Mouse (Mus musculus): ENCODE measurements around the gene Oas1g. TPM values are rescaled to one million over a fixed set of nuclear protein-coding genes. Genes with fewer than 3 reads are reported as not detected.
"Not testable (repeated sequence)": the region's sequence is repeated elsewhere in the genome, so short reads cannot be mapped to it uniquely, and the experiment has no call there.

Gene Oas1g
- polyA plus RNA-seq, 1 experiment from 2014 or later: not detected

DNA sequence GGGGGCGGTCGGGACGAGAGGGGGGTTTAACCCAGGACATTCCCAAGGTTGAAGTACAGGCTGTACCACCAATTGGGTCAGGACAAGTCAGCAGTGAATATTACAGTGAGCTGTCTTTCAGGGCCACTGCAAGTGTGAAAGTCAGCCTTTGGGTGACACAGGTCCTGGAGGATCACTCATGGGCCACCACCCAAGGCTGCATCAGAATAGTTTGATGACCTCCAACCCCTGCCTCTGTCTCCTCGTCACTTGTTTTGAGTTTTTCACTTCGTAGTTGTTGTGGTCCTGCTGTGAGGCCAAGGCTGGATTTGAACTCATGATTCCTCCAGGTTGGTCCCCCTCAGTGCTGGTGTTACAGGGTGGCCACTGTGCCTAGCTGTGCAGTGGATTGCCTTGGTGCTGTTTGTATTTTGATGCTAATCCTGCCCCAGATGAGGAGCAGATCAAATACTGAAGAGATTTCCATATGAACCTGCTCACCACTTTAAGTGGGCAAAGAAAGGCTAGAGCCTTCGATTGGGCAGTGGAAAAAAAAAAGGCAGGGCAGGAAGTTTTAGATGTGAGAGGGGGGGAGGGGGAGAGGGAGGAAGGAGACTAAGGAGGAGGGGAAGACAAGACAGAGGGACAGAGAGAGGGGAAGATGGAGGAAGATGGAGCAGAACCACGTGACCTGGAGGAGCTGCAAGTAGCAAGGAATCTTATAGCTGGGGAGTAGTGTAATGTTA lies 20.9 kb upstream of the Oas1g start:
- Histone ChIP-seq H3K27me3 (ENCODE audit: control insufficient read depth, insufficient read depth, low read length) (no peaks in the 10 kb centered on the region), H3K9ac (replicated peaks; ENCODE audit: low read depth, low read length) (no peak overlapping the region), H3K4me2 (ENCODE audit: low read depth, low read length) (no peak overlapping the region), H3K27ac (ENCODE audit: low read depth, low read length) (no peak overlapping the region), H3K4me3 (ENCODE audit: low read depth, low read length) (no peak overlapping the region), H3K4me1 (ENCODE audit: control insufficient read depth, insufficient read depth, low read length) (no peaks in the 10 kb centered on the region), H3K36me3 (ENCODE audit: control insufficient read depth, insufficient read depth, low read length) (no peaks in the 10 kb centered on the region), H3K9me3 (ENCODE audit: control insufficient read depth, low read length) (no peaks in the 10 kb centered on the region)
- 60% methylated on average over 7 of the region's 7 CpGs for WGBS
- ATAC-seq (ENCODE audit: low read depth): no peak

DNA sequence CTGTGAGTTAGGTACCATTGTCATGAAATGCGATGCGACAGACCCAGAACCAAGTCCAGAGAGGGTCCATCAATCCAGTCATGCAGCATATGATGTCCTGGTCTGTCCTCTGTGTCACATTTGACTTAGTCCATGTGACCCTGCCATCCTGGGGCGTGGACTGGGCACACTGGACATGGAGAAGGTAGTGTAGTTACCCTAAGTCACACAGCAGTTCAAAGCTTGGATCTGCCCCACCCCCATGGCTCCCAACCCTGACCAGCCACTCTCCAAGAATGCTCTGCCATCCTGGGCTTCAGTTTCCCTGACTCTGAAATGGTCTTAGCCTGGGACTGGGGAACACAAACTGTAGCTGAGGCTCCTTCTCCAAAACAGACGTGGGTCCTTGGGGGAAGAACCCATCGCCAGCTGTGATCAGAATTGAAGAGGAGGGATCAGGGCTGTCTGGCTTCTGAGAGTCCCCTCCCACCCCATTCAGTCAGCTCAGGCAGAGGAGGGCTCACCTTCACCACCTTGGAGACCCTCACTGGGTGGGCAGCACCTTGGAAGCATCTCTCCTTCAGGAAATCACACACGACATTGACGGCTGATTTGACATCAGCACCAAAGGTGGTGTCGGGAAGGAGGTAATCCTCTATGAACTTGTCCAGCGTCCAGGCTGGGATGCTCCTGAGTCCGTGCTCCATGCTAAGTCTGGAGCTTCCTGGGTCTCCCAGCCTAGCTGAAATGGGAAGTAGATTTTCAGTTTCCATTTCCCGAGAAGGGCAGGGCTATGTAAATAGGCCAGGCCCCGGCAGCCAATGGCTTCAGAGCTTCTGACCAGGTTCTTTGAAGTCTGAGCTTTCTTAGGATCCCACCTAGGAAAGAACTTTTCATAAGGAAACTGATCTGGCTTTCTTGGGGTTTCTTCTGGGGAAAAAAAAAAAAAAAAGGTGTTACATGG lies 19.6 kb upstream of the Oas1g start, which contains the start of gene Oas1a:
Gene Oas1a, minus strand, starts transcription at position 731 of the 943 bp plus-strand sequence.
- H3K4me3 ChIP-seq (ENCODE audit: low read depth, low read length); H3K9me3 ChIP-seq (ENCODE audit: control insufficient read depth, low read length); H3K27ac ChIP-seq (ENCODE audit: low read depth, low read length); H3K9ac ChIP-seq (replicated peaks; ENCODE audit: low read depth, low read length); H3K27me3 ChIP-seq (ENCODE audit: control insufficient read depth, insufficient read depth, low read length); ATAC-seq (ENCODE audit: low read depth); H3K4me1 ChIP-seq (ENCODE audit: control insufficient read depth, insufficient read depth, low read length); H3K4me2 ChIP-seq (ENCODE audit: low read depth, low read length); H3K36me3 ChIP-seq (ENCODE audit: control insufficient read depth, insufficient read depth, low read length): not testable (repeated sequence)
- 40% methylated on average over 8 of the region's 12 CpGs for WGBS

DNA sequence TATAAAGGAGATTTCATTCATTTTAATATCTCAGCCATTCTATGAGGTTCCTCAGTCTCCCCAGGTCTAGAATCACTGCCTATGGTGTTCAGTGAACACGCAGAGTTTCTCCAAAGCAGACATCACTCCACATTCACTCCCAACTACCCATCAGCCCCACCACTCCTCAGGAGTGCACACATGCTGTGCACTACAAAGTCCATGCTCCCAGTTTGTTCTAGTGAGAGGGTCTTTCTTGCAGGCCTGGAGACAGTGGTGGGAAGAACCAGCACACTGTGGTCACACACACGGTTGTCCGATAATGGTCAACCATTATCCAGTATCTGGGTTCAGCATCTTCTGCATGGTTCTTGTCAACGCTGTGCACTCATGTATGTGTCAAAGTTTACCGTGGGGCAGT lies 14.6 kb upstream of the Oas1g start:
- Histone ChIP-seq H3K4me2 (ENCODE audit: low read depth, low read length) (no peak overlapping the region), H3K4me1 (ENCODE audit: control insufficient read depth, insufficient read depth, low read length) (no peaks in the 10 kb centered on the region), H3K27ac (ENCODE audit: low read depth, low read length) (no peak overlapping the region), H3K27me3 (ENCODE audit: control insufficient read depth, insufficient read depth, low read length) (no peaks in the 10 kb centered on the region), H3K9me3 (ENCODE audit: control insufficient read depth, low read length) (no peaks in the 10 kb centered on the region), H3K36me3 (ENCODE audit: control insufficient read depth, insufficient read depth, low read length) (no peaks in the 10 kb centered on the region), H3K9ac (replicated peaks; ENCODE audit: low read depth, low read length) (no peak overlapping the region), H3K4me3 (ENCODE audit: low read depth, low read length) (no peak overlapping the region)
- 93% methylated on average over 5 of the region's 5 CpGs for WGBS
- no peak for ATAC-seq (ENCODE audit: low read depth)

DNA sequence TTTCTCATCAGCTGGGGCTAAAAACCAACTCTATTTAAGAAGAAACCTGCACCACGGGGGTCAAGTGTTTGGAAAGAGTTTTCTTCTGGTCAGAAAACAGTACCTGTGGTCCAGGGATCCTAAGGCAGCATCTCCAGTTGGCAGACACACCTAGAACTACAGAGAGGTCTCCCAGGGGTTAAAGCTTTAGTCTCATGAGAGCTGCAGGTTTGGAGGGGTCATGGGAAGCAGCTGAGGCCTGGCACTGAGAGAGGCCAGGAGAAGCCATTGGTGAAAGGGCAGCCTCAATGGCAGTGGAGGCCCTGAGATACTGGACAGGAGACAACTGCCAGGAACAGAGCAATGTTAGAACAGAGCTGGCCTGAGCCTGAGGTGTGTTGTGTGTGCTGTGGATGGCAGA lies 13.3 kb upstream of the Oas1g start:
- Histone ChIP-seq H3K36me3 (ENCODE audit: control insufficient read depth, insufficient read depth, low read length) (no peaks in the 10 kb centered on the region), H3K27me3 (ENCODE audit: control insufficient read depth, insufficient read depth, low read length) (no peaks in the 10 kb centered on the region), H3K27ac (ENCODE audit: low read depth, low read length) (no peak overlapping the region), H3K9me3 (ENCODE audit: control insufficient read depth, low read length) (no peaks in the 10 kb centered on the region), H3K9ac (replicated peaks; ENCODE audit: low read depth, low read length) (no peak overlapping the region), H3K4me1 (ENCODE audit: control insufficient read depth, insufficient read depth, low read length) (no peaks in the 10 kb centered on the region), H3K4me3 (ENCODE audit: low read depth, low read length) (no peak overlapping the region), H3K4me2 (ENCODE audit: low read depth, low read length) (no peak overlapping the region)
- 60% methylated on average over 1 of the region's 1 CpGs for WGBS
- no peak for ATAC-seq (ENCODE audit: low read depth)

DNA sequence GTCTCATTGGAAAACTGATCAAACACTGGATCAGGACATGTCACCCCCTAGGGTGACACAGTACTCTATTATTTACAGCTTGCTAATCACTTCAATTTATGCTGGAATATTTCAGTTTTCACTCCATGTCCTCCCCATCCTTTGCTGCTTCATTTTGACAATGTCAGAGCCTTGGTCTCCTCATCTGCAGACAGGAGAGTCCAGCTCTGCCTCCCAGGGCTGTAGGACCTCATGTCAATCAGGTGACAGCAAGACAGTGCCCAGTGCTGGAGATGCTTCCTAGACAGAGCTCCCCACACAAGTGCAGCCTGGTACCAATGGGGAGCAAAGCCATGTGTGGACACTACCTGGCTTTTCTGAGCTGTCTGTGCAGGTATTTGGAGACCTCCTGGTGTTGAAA lies 11.3 kb upstream of the Oas1g start:
- Histone ChIP-seq H3K9ac (replicated peaks; ENCODE audit: low read depth, low read length) (no peak overlapping the region), H3K4me2 (ENCODE audit: low read depth, low read length) (no peak overlapping the region), H3K4me1 (ENCODE audit: control insufficient read depth, insufficient read depth, low read length) (no peaks in the 10 kb centered on the region), H3K4me3 (ENCODE audit: low read depth, low read length) (no peak overlapping the region), H3K27ac (ENCODE audit: low read depth, low read length) (no peak overlapping the region), H3K36me3 (ENCODE audit: control insufficient read depth, insufficient read depth, low read length) (no peaks in the 10 kb centered on the region), H3K9me3 (ENCODE audit: control insufficient read depth, low read length) (no peaks in the 10 kb centered on the region), H3K27me3 (ENCODE audit: control insufficient read depth, insufficient read depth, low read length) (no peaks in the 10 kb centered on the region)
- no peak for ATAC-seq (ENCODE audit: low read depth)

DNA sequence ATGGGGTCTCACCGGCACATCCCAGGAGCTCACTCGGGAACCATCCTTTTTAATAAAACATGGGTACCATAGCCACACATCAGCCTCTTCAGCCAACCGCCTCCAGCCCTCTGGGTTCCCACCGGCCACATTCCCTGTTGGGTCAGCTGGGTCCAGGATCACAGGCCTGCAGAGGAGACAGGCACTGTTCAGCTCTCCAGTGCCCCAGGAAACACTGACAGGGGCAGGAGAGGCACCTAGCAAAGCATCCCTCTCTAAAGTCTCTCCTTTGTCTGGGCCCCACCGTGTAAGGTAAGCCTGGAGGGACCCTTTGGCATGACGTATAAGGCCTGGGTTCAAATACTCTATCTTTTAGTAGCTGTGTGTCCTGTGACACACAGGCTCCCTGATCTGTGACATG lies 10.9 kb upstream of the Oas1g start:
- 85% methylated on average over 6 of the region's 6 CpGs for WGBS
- no peak for ATAC-seq (ENCODE audit: low read depth)
- no peaks in the 10 kb centered on the region for H3K27me3 ChIP-seq (ENCODE audit: control insufficient read depth, insufficient read depth, low read length)

DNA sequence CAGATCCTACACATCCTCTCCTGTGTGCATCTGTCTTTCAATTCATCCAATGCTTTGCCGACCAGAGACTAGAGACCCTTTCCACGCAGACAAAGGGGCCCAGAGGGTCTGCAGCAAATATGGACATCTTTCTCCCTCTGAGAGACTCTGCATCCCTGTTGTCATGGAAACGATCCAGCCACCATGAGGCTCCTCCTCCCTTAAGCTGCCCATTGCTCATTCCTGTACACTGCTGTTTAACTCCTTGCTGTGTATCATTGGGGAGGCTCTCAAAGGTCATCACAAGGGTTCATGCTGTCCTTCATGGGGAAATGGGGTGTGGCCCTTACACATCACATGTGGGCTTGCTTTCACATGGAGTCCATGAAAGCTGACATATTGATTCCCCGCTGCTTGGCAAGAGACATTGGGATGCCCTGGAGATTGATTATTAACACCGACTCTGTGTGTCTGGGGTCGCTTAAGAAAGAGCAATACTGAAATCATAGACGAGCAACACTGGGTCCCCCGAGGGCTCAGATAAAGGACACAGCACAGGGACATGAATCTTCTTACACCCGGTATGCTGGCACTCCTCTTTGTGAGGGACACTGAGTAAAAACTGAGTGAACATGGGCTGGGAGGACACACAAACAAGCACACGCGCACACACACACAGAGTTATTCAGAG lies 8.0 kb upstream of the Oas1g start:
- Histone ChIP-seq H3K4me1 (ENCODE audit: control insufficient read depth, insufficient read depth, low read length) (no peaks in the 10 kb centered on the region), H3K4me3 (ENCODE audit: low read depth, low read length) (no peak overlapping the region), H3K36me3 (ENCODE audit: control insufficient read depth, insufficient read depth, low read length) (no peaks in the 10 kb centered on the region), H3K9me3 (ENCODE audit: control insufficient read depth, low read length) (no peaks in the 10 kb centered on the region), H3K27ac (ENCODE audit: low read depth, low read length) (no peak overlapping the region), H3K27me3 (ENCODE audit: control insufficient read depth, insufficient read depth, low read length) (no peaks in the 10 kb centered on the region), H3K4me2 (ENCODE audit: low read depth, low read length) (no peak overlapping the region), H3K9ac (replicated peaks; ENCODE audit: low read depth, low read length) (no peak overlapping the region)
- WGBS: 85% methylated on average over 11 of the region's 11 CpGs
- no peak for ATAC-seq (ENCODE audit: low read depth)

More for the DNA sequence above, 10.9 kb upstream of the Oas1g start:
- Histone ChIP-seq H3K4me2 (ENCODE audit: low read depth, low read length) (no peak overlapping the region), H3K27ac (ENCODE audit: low read depth, low read length) (no peak overlapping the region), H3K9ac (replicated peaks; ENCODE audit: low read depth, low read length) (no peak overlapping the region), H3K36me3 (ENCODE audit: control insufficient read depth, insufficient read depth, low read length) (no peaks in the 10 kb centered on the region), H3K4me3 (ENCODE audit: low read depth, low read length) (no peak overlapping the region), H3K9me3 (ENCODE audit: control insufficient read depth, low read length) (no peaks in the 10 kb centered on the region), H3K4me1 (ENCODE audit: control insufficient read depth, insufficient read depth, low read length) (no peaks in the 10 kb centered on the region)

DNA sequence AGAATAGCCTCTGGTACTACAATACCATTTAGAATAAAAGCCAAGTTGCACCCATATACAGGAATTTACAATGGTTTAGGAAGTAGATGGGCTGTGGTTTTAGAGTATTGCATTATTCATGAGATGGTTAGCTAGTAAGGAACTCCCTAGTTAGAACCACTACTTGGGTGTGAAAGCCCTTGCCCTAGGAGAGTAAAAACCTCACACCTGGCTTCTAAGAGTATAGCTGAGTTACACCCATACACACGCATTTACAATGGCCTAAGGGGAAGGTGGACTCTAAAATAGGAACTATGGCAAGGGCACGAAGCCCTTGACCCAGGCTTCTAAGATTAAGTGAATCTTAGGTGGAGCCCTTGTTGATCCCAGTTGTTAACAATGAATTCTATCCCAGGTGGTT lies 7.3 kb upstream of the Oas1g start:
- ATAC-seq (ENCODE audit: low read depth); H3K36me3 ChIP-seq (ENCODE audit: control insufficient read depth, insufficient read depth, low read length); H3K9ac ChIP-seq (replicated peaks; ENCODE audit: low read depth, low read length); H3K4me1 ChIP-seq (ENCODE audit: control insufficient read depth, insufficient read depth, low read length); H3K27ac ChIP-seq (ENCODE audit: low read depth, low read length); H3K4me2 ChIP-seq (ENCODE audit: low read depth, low read length); H3K9me3 ChIP-seq (ENCODE audit: control insufficient read depth, low read length); H3K4me3 ChIP-seq (ENCODE audit: low read depth, low read length); H3K27me3 ChIP-seq (ENCODE audit: control insufficient read depth, insufficient read depth, low read length): not testable (repeated sequence)
- WGBS: 77% methylated on average over 2 of the region's 2 CpGs

DNA sequence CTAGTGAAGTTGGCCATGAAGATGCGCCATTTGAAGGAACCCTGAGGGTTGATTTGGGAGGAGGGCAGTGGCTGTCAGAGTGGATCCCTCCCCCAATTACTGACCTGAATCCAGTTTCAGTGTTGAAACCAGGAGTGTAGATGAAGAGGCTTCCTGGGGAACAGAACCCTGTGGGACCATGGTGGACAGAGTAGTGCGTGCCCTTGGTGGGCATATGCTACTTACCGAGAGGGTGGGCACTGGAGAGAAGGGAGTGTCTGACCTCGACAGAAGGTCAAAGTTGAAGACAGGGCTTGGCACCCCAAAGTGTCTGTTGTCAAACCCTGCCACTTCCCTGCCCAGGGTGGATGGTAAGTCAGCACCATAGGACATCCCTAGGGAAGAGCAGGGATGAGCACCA lies 6.5 kb upstream of the Oas1g start:
- not testable (repeated sequence) for H3K9ac ChIP-seq (replicated peaks; ENCODE audit: low read depth, low read length); H3K4me2 ChIP-seq (ENCODE audit: low read depth, low read length); ATAC-seq (ENCODE audit: low read depth); H3K4me3 ChIP-seq (ENCODE audit: low read depth, low read length); H3K9me3 ChIP-seq (ENCODE audit: control insufficient read depth, low read length); H3K27me3 ChIP-seq (ENCODE audit: control insufficient read depth, insufficient read depth, low read length); H3K27ac ChIP-seq (ENCODE audit: low read depth, low read length); H3K4me1 ChIP-seq (ENCODE audit: control insufficient read depth, insufficient read depth, low read length); H3K36me3 ChIP-seq (ENCODE audit: control insufficient read depth, insufficient read depth, low read length)
- 91% methylated on average over 4 of the region's 4 CpGs for WGBS
